Mouse (Mus musculus): ENCODE measurements around the gene Btbd16. TPM values are rescaled to one million over a fixed set of nuclear protein-coding genes. Genes with fewer than 3 reads are reported as not detected.

Btbd16 gene
- polyA plus RNA-seq, 1 experiment from 2014 or later, result not detected

- Histone ChIP-seq H3K4me2 (no peak overlapping the region), H3K36me3 (ENCODE audit: control insufficient read depth, insufficient read depth, low read length) (peaks cover 37% of the 10 kb centered on the region), H3K9ac (ENCODE audit: low read depth, low read length) (no peak overlapping the region), H3K4me1 (ENCODE audit: control insufficient read depth, insufficient read depth, low read length) (no peaks in the 10 kb centered on the region; the same call in 1 of the 2 replicates), H3K27me3 (ENCODE audit: control insufficient read depth, insufficient read depth, low read length) (no peaks in the 10 kb centered on the region), H3K9me3 (replicated peaks; ENCODE audit: control insufficient read depth, low read length) (no peaks in the 10 kb centered on the region), H3K4me3 (ENCODE audit: low read depth, low read length) (no peak overlapping the region), H3K27ac (ENCODE audit: low read depth, low read length) (no peak overlapping the region)
- 79% methylated on average over 4 of the region's 4 CpGs for WGBS (ENCODE audit: insufficient replicate concordance)
- ATAC-seq (replicated peaks; ENCODE audit: insufficient number of reproducible peaks, low FRiP score, low TSS enrichment), result no peak
Observed at GRCm38 (mm10) chr7:130741099-130741498, 32.8 kb upstream of the Btbd16 start.

GRCm38 (mm10) chr7:130743239-130744025 is 30.4 kb upstream of the Btbd16 start:
- 85% methylated on average over 9 of the region's 9 CpGs for whole genome bisulfite sequencing (ENCODE audit: insufficient replicate concordance)
- peaks cover 35% of the 10 kb centered on the region for H3K36me3 ChIP-seq (ENCODE audit: control insufficient read depth, insufficient read depth, low read length)
- no peak overlapping the region for H3K4me2 ChIP-seq
- no peak for ATAC-seq (replicated peaks; ENCODE audit: insufficient number of reproducible peaks, low FRiP score, low TSS enrichment)
- H3K4me1 ChIP-seq (ENCODE audit: control insufficient read depth, insufficient read depth, low read length), result no peaks in the 10 kb centered on the region; the same call in 1 of the 2 replicates
- no peak overlapping the region for H3K4me3 ChIP-seq (ENCODE audit: low read depth, low read length)
- no peak overlapping the region for H3K9ac ChIP-seq (ENCODE audit: low read depth, low read length)
- H3K27ac ChIP-seq (ENCODE audit: low read depth, low read length), result no peak overlapping the region
- no peaks in the 10 kb centered on the region for H3K9me3 ChIP-seq (replicated peaks; ENCODE audit: control insufficient read depth, low read length)
- H3K27me3 ChIP-seq (ENCODE audit: control insufficient read depth, insufficient read depth, low read length), result no peaks in the 10 kb centered on the region

- Histone ChIP-seq H3K4me3 (ENCODE audit: low read depth, low read length) (no peak overlapping the region), H3K27me3 (ENCODE audit: control insufficient read depth, insufficient read depth, low read length) (no peaks in the 10 kb centered on the region), H3K9ac (ENCODE audit: low read depth, low read length) (no peak overlapping the region), H3K4me2 (no peak overlapping the region), H3K36me3 (ENCODE audit: control insufficient read depth, insufficient read depth, low read length) (peaks cover 24% of the 10 kb centered on the region), H3K27ac (ENCODE audit: low read depth, low read length) (no peak overlapping the region), H3K4me1 (ENCODE audit: control insufficient read depth, insufficient read depth, low read length) (peaks cover 17% of the 10 kb centered on the region), H3K9me3 (replicated peaks; ENCODE audit: control insufficient read depth, low read length) (no peaks in the 10 kb centered on the region)
- ATAC-seq (replicated peaks; ENCODE audit: insufficient number of reproducible peaks, low FRiP score, low TSS enrichment), result no peak
- 79% methylated on average over 4 of the region's 4 CpGs for WGBS (ENCODE audit: insufficient replicate concordance)
Observed at GRCm38 (mm10) chr7:130749165-130749564, 24.7 kb upstream of the Btbd16 start.

DNA sequence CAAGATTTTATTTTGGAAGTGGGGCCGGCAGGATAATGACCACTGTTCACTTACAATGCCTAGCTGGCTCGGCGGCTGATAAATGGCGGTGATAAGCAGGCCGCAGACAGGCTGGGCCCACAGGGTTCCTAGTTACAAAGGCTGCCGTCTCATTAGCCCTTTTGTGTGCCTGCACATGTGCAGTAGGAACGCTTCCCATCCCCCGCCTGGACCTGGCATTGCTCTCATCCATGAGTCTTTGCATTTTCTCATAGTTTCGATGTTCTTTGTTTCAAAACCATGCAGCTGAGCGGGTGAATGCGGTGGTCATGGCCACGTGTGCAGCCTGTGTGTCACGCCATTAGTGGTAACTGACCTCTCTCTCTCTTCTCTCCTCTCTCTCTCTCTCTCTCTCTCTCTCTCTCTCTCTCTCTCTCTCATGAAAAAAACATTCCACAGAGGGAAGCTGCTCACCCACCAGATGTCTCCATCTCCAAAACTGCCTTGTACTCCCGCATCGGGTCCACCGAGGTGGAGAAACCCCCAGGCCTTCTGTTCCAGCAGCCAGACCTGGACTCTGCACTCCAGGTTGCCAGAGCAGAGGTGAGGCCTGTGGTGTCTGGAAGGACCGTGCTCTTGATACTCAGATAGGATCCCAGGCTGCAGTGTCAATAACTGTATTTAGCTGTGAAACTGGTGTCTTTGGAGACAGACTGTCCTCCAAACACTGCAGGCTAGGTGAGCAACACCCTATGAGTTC is 22.9 kb upstream of the Btbd16 start:
- 43% methylated on average over 17 of the region's 17 CpGs for WGBS (ENCODE audit: insufficient replicate concordance)
- Histone ChIP-seq H3K4me3 (ENCODE audit: low read depth, low read length) (no peak overlapping the region), H3K27me3 (ENCODE audit: control insufficient read depth, insufficient read depth, low read length) (no peaks in the 10 kb centered on the region), H3K4me1 (ENCODE audit: control insufficient read depth, insufficient read depth, low read length) (peaks cover 24% of the 10 kb centered on the region), H3K4me2 (no peak overlapping the region), H3K9ac (ENCODE audit: low read depth, low read length) (no peak overlapping the region), H3K27ac (ENCODE audit: low read depth, low read length) (peak overlapping the region; percentile 31; the same call in 1 of the 2 replicates), H3K36me3 (ENCODE audit: control insufficient read depth, insufficient read depth, low read length) (peaks cover 17% of the 10 kb centered on the region), H3K9me3 (replicated peaks; ENCODE audit: control insufficient read depth, low read length) (no peaks in the 10 kb centered on the region)
- ATAC-seq (replicated peaks; ENCODE audit: insufficient number of reproducible peaks, low FRiP score, low TSS enrichment), result no peak

DNA sequence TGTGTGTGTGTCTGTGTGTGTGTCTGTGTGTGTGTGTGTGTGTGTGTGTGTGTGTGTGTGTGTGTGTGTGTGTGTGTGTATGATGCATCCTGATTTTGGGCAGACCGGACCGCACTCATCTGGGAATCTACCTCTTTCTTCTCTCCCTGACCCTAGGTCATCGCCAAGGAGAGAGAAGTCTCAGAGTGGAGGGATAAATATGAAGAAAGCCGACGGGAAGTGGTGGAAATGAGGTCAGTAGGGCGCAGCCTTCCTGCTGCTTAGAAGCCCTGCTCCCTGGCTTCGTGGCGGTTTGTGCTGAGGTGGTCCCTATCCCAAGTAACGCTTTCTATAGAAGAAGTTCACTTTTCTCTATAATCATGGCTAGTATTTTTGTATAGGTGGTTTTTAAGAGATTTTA is 22.2 kb upstream of the Btbd16 start:
- Histone ChIP-seq H3K27ac (ENCODE audit: low read depth, low read length) (no peak overlapping the region), H3K9me3 (replicated peaks; ENCODE audit: control insufficient read depth, low read length) (no peaks in the 10 kb centered on the region), H3K27me3 (ENCODE audit: control insufficient read depth, insufficient read depth, low read length) (no peaks in the 10 kb centered on the region), H3K4me1 (ENCODE audit: control insufficient read depth, insufficient read depth, low read length) (peaks cover 31% of the 10 kb centered on the region), H3K9ac (ENCODE audit: low read depth, low read length) (no peak overlapping the region), H3K4me3 (ENCODE audit: low read depth, low read length) (no peak overlapping the region), H3K4me2 (no peak overlapping the region), H3K36me3 (ENCODE audit: control insufficient read depth, insufficient read depth, low read length) (peaks cover 12% of the 10 kb centered on the region)
- ATAC-seq (replicated peaks; ENCODE audit: insufficient number of reproducible peaks, low FRiP score, low TSS enrichment), result no peak
- WGBS (ENCODE audit: insufficient replicate concordance), result 71% methylated on average over 9 of the region's 9 CpGs

- Histone ChIP-seq H3K4me2 (no peak overlapping the region), H3K27ac (ENCODE audit: low read depth, low read length) (0 out of 2 replicates have a peak overlapping the region, but pooled peaks have one; percentile 43), H3K27me3 (ENCODE audit: control insufficient read depth, insufficient read depth, low read length) (no peaks in the 10 kb centered on the region), H3K36me3 (ENCODE audit: control insufficient read depth, insufficient read depth, low read length) (peaks cover 18% of the 10 kb centered on the region), H3K4me3 (ENCODE audit: low read depth, low read length) (no peak overlapping the region), H3K9ac (ENCODE audit: low read depth, low read length) (0 out of 2 replicates have a peak overlapping the region, but pooled peaks have one; percentile 24), H3K9me3 (replicated peaks; ENCODE audit: control insufficient read depth, low read length) (no peaks in the 10 kb centered on the region), H3K4me1 (ENCODE audit: control insufficient read depth, insufficient read depth, low read length) (peaks cover 31% of the 10 kb centered on the region)
- WGBS (ENCODE audit: insufficient replicate concordance), result 83% methylated on average over 2 of the region's 2 CpGs
- ATAC-seq (replicated peaks; ENCODE audit: insufficient number of reproducible peaks, low FRiP score, low TSS enrichment), result no peak
Observed at GRCm38 (mm10) chr7:130754790-130755189, 19.1 kb upstream of the Btbd16 start.

DNA sequence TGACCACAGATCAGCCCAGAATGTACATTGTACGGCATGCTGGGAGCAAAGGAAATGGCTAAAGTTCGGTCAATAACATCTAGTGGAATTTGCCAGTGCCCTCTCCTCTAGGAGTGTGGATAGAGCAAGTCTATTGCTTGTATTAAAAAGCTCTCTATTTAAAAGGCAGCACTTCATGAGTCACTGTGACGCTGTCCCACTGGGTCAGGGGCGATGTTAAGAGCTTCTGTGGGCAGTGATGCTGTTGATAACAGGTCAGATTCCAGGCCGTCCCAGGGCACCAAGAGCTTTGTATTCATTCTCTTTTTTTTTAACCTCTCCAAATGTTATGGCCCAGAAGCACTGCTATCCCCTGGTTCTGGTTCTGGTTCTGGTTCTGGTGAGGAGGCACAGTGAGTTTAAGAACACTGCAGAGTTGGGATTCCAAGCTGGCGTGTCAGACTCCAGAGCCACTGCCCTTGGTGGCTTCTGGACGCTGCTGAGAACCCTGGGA is 17.5 kb upstream of the Btbd16 start:
- Histone ChIP-seq H3K4me2 (no peak overlapping the region), H3K9ac (ENCODE audit: low read depth, low read length) (no peak overlapping the region), H3K36me3 (ENCODE audit: control insufficient read depth, insufficient read depth, low read length) (peaks cover 18% of the 10 kb centered on the region)

DNA sequence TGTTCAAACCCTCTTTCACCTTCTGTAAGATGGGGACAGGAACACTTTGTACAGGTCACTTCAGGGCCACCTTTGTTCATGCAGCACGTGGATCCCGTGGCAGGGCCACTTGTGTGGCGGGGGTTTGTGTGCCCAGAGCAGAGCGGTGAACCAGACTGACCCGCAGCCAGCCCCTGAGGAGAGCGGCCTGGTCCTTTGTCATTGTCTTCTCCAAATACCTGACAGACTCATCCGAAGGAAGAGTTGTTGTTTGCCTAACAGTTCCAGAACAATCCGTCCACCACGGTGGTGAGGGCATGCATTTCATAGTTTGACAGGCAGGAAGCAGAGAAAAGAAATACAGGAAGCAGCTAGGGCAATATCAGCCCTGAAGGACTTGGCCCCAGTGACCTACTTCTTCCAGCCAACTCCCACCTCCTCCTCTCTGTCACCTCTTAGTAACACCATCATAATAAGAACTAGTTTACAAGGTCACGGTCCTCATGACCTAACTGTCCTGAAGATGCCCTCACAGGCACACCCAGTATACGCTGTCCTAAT is 16.5 kb upstream of the Btbd16 start:
- ATAC-seq (replicated peaks; ENCODE audit: insufficient number of reproducible peaks, low FRiP score, low TSS enrichment), result no peak
- Histone ChIP-seq H3K9me3 (replicated peaks; ENCODE audit: control insufficient read depth, low read length) (no peaks in the 10 kb centered on the region), H3K27me3 (ENCODE audit: control insufficient read depth, insufficient read depth, low read length) (no peaks in the 10 kb centered on the region), H3K9ac (ENCODE audit: low read depth, low read length) (no peak overlapping the region), H3K4me1 (ENCODE audit: control insufficient read depth, insufficient read depth, low read length) (peaks cover 17% of the 10 kb centered on the region), H3K4me2 (no peak overlapping the region), H3K4me3 (ENCODE audit: low read depth, low read length) (no peak overlapping the region), H3K36me3 (ENCODE audit: control insufficient read depth, insufficient read depth, low read length) (peaks cover 12% of the 10 kb centered on the region), H3K27ac (ENCODE audit: low read depth, low read length) (no peak overlapping the region)
- 74% methylated on average over 11 of the region's 11 CpGs for WGBS (ENCODE audit: insufficient replicate concordance)

More for the DNA sequence above, 17.5 kb upstream of the Btbd16 start:
- no peaks in the 10 kb centered on the region for H3K9me3 ChIP-seq (replicated peaks; ENCODE audit: control insufficient read depth, low read length)
- no peaks in the 10 kb centered on the region for H3K27me3 ChIP-seq (ENCODE audit: control insufficient read depth, insufficient read depth, low read length)
- no peak overlapping the region for H3K4me3 ChIP-seq (ENCODE audit: low read depth, low read length)
- 48% methylated on average over 7 of the region's 7 CpGs for WGBS (ENCODE audit: insufficient replicate concordance)
- peaks cover 17% of the 10 kb centered on the region for H3K4me1 ChIP-seq (ENCODE audit: control insufficient read depth, insufficient read depth, low read length)
- no peak for ATAC-seq (replicated peaks; ENCODE audit: insufficient number of reproducible peaks, low FRiP score, low TSS enrichment)
- H3K27ac ChIP-seq (ENCODE audit: low read depth, low read length), result peak overlapping the region; percentile 51; the same call in 1 of the 2 replicates
